Mouse (Mus musculus): ENCODE measurements around the gene Brip1.

Brip1 gene

GRCm38 (mm10) chr11:86115955-86116354, 85.0 kb downstream of the Brip1 start:
- no peak for DNase-seq (ENCODE audit: low spot score in 2 of 2)

- no peak for DNase-seq (ENCODE audit: low spot score in 2 of 2)
Measured at GRCm38 (mm10) chr11:86107276-86107675, 93.7 kb downstream of the Brip1 start.

GRCm38 (mm10) chr11:86106596-86106995, 94.4 kb downstream of the Brip1 start:
- DNase-seq (ENCODE audit: low spot score in 2 of 2), result no peak

GRCm38 (mm10) chr11:86101191-86101590, 99.8 kb downstream of the Brip1 start:
- DNase-seq (ENCODE audit: low spot score in 2 of 2), result no peak

GRCm38 (mm10) chr11:86099341-86099740, 101.7 kb downstream of the Brip1 start:
- no peak for DNase-seq (ENCODE audit: low spot score in 2 of 2)

GRCm38 (mm10) chr11:86088815-86089214, 112.2 kb downstream of the Brip1 start:
- no peak for DNase-seq (ENCODE audit: low spot score in 2 of 2)

- no peak for DNase-seq (ENCODE audit: low spot score in 2 of 2)
Measured at GRCm38 (mm10) chr11:86084522-86084921, 116.5 kb downstream of the Brip1 start.

GRCm38 (mm10) chr11:86078025-86078424, 123.0 kb downstream of the Brip1 start:
- DNase-seq (ENCODE audit: low spot score in 2 of 2), result no peak

GRCm38 (mm10) chr11:86076966-86077365, 124.0 kb downstream of the Brip1 start:
- DNase-seq (ENCODE audit: low spot score in 2 of 2), result no peak

GRCm38 (mm10) chr11:86076403-86076802, 124.6 kb downstream of the Brip1 start:
- no peak for DNase-seq (ENCODE audit: low spot score in 2 of 2)

GRCm38 (mm10) chr11:86075371-86075770, 125.6 kb downstream of the Brip1 start:
- DNase-seq (ENCODE audit: low spot score in 2 of 2), result peak in 1 of 2 experiments; percentile 25

- no peak for DNase-seq (ENCODE audit: low spot score in 2 of 2)
Measured at GRCm38 (mm10) chr11:86068651-86069050, 132.3 kb downstream of the Brip1 start.

- DNase-seq (ENCODE audit: low spot score in 2 of 2), result no peak
Measured at GRCm38 (mm10) chr11:86067154-86067553, 133.8 kb downstream of the Brip1 start.

GRCm38 (mm10) chr11:86064881-86065280, 136.1 kb downstream of the Brip1 start:
- no peak for DNase-seq (ENCODE audit: low spot score in 2 of 2)

- no peak for DNase-seq (ENCODE audit: low spot score in 2 of 2)
Measured at GRCm38 (mm10) chr11:86061243-86061642, 139.8 kb downstream of the Brip1 start.

GRCm38 (mm10) chr11:86059123-86059522, 141.9 kb downstream of the Brip1 start:
- no peak for DNase-seq (ENCODE audit: low spot score in 2 of 2)

GRCm38 (mm10) chr11:86055806-86056205, 145.2 kb downstream of the Brip1 start:
- no peak for DNase-seq (ENCODE audit: low spot score in 2 of 2)

- DNase-seq (ENCODE audit: low spot score in 2 of 2), result no peak
Measured at GRCm38 (mm10) chr11:86051383-86051782, 149.6 kb downstream of the Brip1 start.

GRCm38 (mm10) chr11:86050430-86051280, 150.3 kb downstream of the Brip1 start:
- DNase-seq (ENCODE audit: low spot score in 2 of 2), result no peak

GRCm38 (mm10) chr11:86039994-86040393, 161.0 kb downstream of the Brip1 start:
- DNase-seq (ENCODE audit: low spot score in 2 of 2), result no peak

GRCm38 (mm10) chr11:86039355-86039754, 161.6 kb downstream of the Brip1 start:
- no peak for DNase-seq (ENCODE audit: low spot score in 2 of 2)

GRCm38 (mm10) chr11:86038701-86039100, 162.3 kb downstream of the Brip1 start:
- DNase-seq (ENCODE audit: low spot score in 2 of 2), result no peak

GRCm38 (mm10) chr11:86032910-86033309, 168.1 kb downstream of the Brip1 start:
- DNase-seq (ENCODE audit: low spot score in 2 of 2), result no peak

GRCm38 (mm10) chr11:86028034-86028433, 173.0 kb downstream of the Brip1 start:
- no peak for DNase-seq (ENCODE audit: low spot score in 2 of 2)
